Mouse (Mus musculus) kidney, postnatal 0 days (tissue): ENCODE data around the gene Glt1d1. TPM values are rescaled to one million over a fixed set of nuclear protein-coding genes. Genes with fewer than 3 reads are reported as not detected.
A peak's percentile ranks its signal among the peaks of the same experiment; 100 is the strongest.

Experiments
- ATAC-seq: fragments of 200-750 bp; cut with Nextera tagmentation; replicated peaks from 2 replicates; pipeline ENCODE4 v1.8.0; 2017; ENCODE audit warnings: low read depth, moderate number of reproducible peaks, moderate TSS enrichment, moderate library complexity; ENCODE audit not compliant: low FRiP score
- DNase-seq: peaks from one replicate; pipeline ENCODE4 v3.0.0-alpha.2; 2016; ENCODE audit warnings: low spot score
- H3K27ac ChIP-seq: fragments of 300-500 bp; sonication (generic); 2 replicates; pipeline ENCODE4 v1.5.1; 2014; ENCODE audit warnings: mild to moderate bottlenecking
- H3K27me3 ChIP-seq: fragments of 300-500 bp; sonication (generic); 2 replicates; pipeline ENCODE4 v1.6.1; 2014; ENCODE audit warnings: low read length, mixed read lengths; ENCODE audit not compliant: insufficient read depth
- H3K36me3 ChIP-seq: fragments of 300-500 bp; sonication (generic); 2 replicates; pipeline ENCODE4 v1.6.1; 2014; ENCODE audit warnings: low read length, mixed read lengths; ENCODE audit not compliant: insufficient read depth
- H3K4me1 ChIP-seq: fragments of 300-500 bp; sonication (generic); replicated peaks from 2 replicates; pipeline ENCODE4 v1.6.1; 2014; ENCODE audit warnings: antibody characterized with exemption, low read length, mixed read lengths; ENCODE audit not compliant: insufficient read depth
- H3K4me2 ChIP-seq: fragments of 300-500 bp; sonication (generic); 2 replicates; pipeline ENCODE4 v1.6.1; 2014; ENCODE audit warnings: mild to moderate bottlenecking, low read length, moderate library complexity, mixed read lengths
- H3K4me3 ChIP-seq: fragments of 300-500 bp; sonication (generic); replicated peaks from 2 replicates; pipeline ENCODE4 v1.5.1; 2014; ENCODE audit warnings: low read depth, low read length
- H3K9ac ChIP-seq: fragments of 300-500 bp; sonication (generic); 2 replicates; pipeline ENCODE4 v1.6.1; 2014; ENCODE audit warnings: low read depth, low read length
- H3K9me3 ChIP-seq: fragments of 300-500 bp; sonication (generic); replicated peaks from 2 replicates; pipeline ENCODE4 v1.6.1; 2016; ENCODE audit warnings: low read length, inconsistent platforms, mixed read lengths
- CTCF ChIP-seq: IDR thresholded peaks from 2 replicates; pipeline ENCODE4 v1.5.1; 2016; ENCODE audit warnings: antibody characterized with exemption, low read depth, mild to moderate bottlenecking, moderate library complexity
- WGBS: fragments of 180-500 bp; shearing (Covaris S2); extraction: QIAGEN DNeasy Blood & Tissue Kit; methylation state at CpG from one replicate; pipeline ENCODE4 v1.1.7; 2014; 5-methylcytosine and 5-hydroxymethylcytosine counted together
- polyA plus RNA-seq: library from polyadenylated mRNA; unstranded; fragments of >200 nt; fragmentation: Nextera tagmentation; extraction: Ambion mirVana; gene quantifications from 2 replicates; pipeline ENCODE4 v1.2.1, GENCODE M21; 2015

The Glt1d1 gene
- 0.29 and 0.46 TPM in 2 replicates for polyA plus RNA-seq

DNA sequence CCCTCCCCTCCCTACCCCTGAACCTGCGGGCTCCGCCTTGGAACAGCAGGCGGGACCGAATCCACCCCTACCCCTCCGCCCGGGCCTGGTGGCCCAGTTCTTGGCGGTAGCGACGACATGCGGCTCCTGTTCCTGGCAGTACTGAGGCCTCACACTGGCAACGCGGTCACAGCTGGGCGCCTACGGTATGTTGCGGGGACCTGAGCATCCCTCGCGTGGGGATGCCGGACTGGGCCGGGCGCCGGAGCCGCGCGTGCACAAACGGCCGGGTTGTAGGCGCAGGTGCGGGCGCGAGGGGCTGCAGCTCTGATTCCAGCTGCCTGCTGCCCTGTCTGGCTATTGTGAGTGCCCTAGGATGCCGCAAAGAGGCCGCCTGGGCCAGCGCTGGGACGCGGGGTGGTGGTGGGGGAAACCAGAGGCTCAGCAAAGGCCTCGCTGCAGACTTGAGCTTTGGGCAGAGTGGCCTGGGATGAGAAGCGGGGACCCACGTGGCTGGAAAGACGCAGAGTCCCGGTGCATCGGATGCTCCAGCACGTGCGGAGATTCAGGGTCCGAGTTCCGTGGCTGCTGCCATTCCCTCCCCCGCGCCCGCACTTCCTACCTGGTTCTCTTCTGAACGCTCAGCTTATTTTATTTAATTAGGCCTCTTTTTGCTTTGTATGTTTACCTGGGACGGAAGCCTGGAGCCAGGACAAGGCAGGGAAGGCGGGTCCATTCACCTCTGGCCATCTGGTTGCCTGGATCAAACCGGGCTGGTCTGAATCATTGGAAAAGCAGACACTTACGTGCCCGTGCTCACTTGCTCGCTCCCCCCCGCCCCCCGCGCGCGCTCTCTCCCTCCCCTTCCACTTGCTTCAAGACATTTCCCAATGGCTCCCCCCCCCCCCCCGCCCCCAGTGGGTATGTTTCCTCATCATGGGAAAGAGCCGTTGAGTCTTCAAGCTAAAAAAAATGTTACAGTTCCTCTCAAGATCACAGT, at the start of gene Glt1d1, which contains the start of gene Slc15a4:
Gene Glt1d1, plus strand, starts transcription at position 96 of the 979 bp plus-strand sequence.
Gene Slc15a4, minus strand, starts transcription at position 731 of the 979 bp plus-strand sequence.
- peak within 1 kb of the TSS; percentile 16; the same call in 1 of the 2 replicates for H3K27ac ChIP-seq
- DNase-seq, result peak; percentile 3
- H3K9me3 ChIP-seq, result no peaks in the 10 kb centered on the region
- peak within 1 kb of the TSS; percentile 47 for H3K9ac ChIP-seq
- no peak for TF ChIP-seq CTCF
- peak within 1 kb of the TSS; percentile 32 for H3K4me3 ChIP-seq
- H3K4me1 ChIP-seq, result no peaks in the 10 kb centered on the region
- under 1% methylated on average over 61 of the region's 62 CpGs for WGBS
- ATAC-seq, result peak; percentile 76
- no peaks in the 10 kb centered on the region for H3K27me3 ChIP-seq
- H3K4me2 ChIP-seq, result peak within 1 kb of the TSS; percentile 77
- no peaks in the 10 kb centered on the region for H3K36me3 ChIP-seq

DNA sequence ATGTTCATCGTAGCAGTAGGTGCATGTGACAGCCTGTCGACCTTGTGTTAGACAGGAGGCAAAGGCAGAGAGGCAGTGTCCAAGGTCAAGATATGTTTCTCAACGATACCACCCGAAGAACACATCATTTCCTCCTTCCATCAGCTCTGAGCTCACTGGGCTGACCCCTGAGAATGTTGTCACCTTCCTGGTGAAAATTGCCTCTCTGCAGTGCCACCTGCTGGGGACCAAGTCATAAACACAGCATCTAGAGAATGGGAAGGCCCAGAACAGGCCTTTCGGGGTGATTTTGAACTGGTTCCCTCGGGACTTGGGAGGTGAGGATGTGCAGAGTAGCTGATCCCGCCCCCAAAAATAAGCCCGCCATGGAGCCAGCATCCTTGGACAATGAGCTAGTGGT, 48.4 kb upstream of the Glt1d1 start:
- no peak overlapping the region for H3K9ac ChIP-seq
- no peaks in the 10 kb centered on the region for H3K27me3 ChIP-seq
- no peaks in the 10 kb centered on the region for H3K9me3 ChIP-seq
- H3K4me3 ChIP-seq, result no peak overlapping the region
- H3K27ac ChIP-seq, result no peak overlapping the region
- no peaks in the 10 kb centered on the region for H3K4me1 ChIP-seq
- H3K4me2 ChIP-seq, result no peak overlapping the region
- 79% methylated on average over 8 of the region's 8 CpGs for WGBS
- no peaks in the 10 kb centered on the region for H3K36me3 ChIP-seq
- no peak for DNase-seq
- TF ChIP-seq CTCF, result peak; percentile 38; the same call in 1 of the 2 replicates
- no peak for ATAC-seq

DNA sequence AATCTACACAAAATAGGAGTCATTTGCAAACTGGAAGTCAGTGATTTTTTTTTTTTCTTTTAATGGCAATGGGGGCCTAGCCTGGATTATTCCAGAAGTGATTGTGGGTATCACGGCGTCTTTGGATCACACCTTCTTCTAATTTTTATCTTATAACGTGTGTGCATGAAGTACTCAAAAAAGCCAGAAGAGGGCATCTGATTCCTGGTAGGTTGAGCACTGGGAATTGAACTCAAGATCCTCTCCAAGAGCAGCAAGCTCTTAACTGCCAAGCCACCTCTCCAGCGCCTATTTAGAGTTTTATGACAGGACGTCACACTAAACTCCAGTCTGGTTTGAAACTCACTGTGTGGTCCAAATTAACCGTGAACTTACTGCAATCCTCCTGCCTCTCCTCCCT, 44.2 kb upstream of the Glt1d1 start:
- no peaks in the 10 kb centered on the region for H3K27me3 ChIP-seq
- no peak overlapping the region for H3K27ac ChIP-seq
- DNase-seq (no peak), ATAC-seq (no peak)
- H3K4me3 ChIP-seq, result no peak overlapping the region
- H3K4me2 ChIP-seq, result no peak overlapping the region
- H3K4me1 ChIP-seq, result no peaks in the 10 kb centered on the region
- H3K9ac ChIP-seq, result no peak overlapping the region
- no peaks in the 10 kb centered on the region for H3K9me3 ChIP-seq
- 0 out of 2 replicates have a peak, but pooled peaks cover 8% of the 10 kb centered on the region for H3K36me3 ChIP-seq
- TF ChIP-seq CTCF, result peak; percentile 38; the same call in 1 of the 2 replicates
- 63% methylated on average over 6 of the region's 6 CpGs for WGBS

DNA sequence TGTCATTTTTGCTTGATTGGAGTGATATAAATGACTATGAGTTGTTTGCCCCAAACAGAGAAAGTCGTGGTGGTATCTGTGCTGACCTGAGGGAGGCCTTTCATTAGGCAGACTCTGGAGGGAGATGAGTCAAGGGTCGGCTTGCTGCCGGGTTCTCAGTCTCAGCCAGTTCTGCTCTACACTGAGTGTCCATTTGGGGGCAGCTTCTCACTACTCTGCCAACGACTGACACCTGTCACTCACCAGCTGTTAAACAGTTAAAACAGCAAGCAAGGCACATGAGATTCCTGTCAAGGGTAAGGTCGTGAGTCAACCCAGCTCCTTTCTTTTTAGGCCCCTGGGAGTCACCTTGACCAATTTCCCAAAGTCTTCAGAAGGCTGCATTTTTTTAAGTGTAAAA, 39.7 kb upstream of the Glt1d1 start:
- WGBS, result 67% methylated on average over 5 of the region's 5 CpGs
- Histone ChIP-seq H3K9ac (no peak overlapping the region), H3K36me3 (peaks cover 47% of the 10 kb centered on the region), H3K4me3 (no peak overlapping the region), H3K4me2 (no peak overlapping the region), H3K27me3 (no peaks in the 10 kb centered on the region), H3K4me1 (no peaks in the 10 kb centered on the region), H3K27ac (no peak overlapping the region), H3K9me3 (no peaks in the 10 kb centered on the region)
- DNase-seq, result no peak
- TF ChIP-seq CTCF, result no peak
- ATAC-seq, result no peak

DNA sequence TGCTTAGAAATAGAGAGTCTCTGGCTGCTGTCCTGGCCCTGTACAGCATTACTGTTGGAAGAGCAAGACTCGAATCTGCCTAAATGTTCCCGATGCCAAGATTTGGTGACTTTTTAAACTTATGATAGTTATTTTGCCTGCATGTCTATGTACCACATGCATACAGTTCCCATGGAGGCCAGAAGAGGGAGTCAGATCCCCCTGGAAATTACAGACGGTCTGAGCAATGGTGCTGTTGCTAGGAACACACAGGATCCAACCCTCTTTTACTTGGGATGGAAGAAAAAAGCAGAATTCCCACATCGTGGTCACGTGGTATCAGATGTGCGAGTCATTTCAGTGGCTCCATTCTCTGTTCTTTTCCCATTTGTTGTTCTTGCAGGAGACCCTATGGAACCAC, 39.2 kb upstream of the Glt1d1 start:
- H3K27me3 ChIP-seq, result no peaks in the 10 kb centered on the region

DNA sequence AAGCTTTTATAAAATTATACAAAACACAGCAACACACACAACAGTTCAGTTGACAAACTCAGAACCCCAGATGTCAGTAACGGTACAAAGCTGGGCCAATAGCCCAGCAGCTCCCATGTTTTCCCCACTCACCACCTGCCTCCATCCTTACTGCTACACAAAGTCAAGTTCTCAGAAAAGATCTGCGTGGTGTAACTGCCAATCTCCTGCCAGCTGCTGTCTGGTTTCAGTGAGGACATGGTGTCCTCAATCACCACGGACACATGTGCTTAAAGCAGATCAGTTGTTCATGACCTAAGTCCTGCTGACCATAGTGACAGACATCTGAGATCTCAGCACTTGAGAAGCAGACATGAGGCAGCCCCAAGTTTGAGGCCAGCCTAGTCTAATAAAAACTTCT, 36.4 kb upstream of the Glt1d1 start:
- ATAC-seq, result no peak
- no peak for TF ChIP-seq CTCF
- Histone ChIP-seq H3K27ac (no peak overlapping the region), H3K9me3 (no peaks in the 10 kb centered on the region), H3K4me1 (no peaks in the 10 kb centered on the region), H3K4me3 (no peak overlapping the region), H3K36me3 (peaks cover 74% of the 10 kb centered on the region), H3K27me3 (no peaks in the 10 kb centered on the region), H3K9ac (no peak overlapping the region), H3K4me2 (no peak overlapping the region)
- no peak for DNase-seq
- WGBS, result 99% methylated on average over 3 of the region's 3 CpGs

More for the DNA sequence above, 39.2 kb upstream of the Glt1d1 start:
- H3K4me2 ChIP-seq, result no peak overlapping the region
- 85% methylated on average over 6 of the region's 6 CpGs for WGBS
- H3K27ac ChIP-seq, result no peak overlapping the region
- TF ChIP-seq CTCF, result peak; percentile 66
- DNase-seq, result no peak
- H3K9me3 ChIP-seq, result no peaks in the 10 kb centered on the region
- no peaks in the 10 kb centered on the region for H3K4me1 ChIP-seq
- ATAC-seq, result no peak
- H3K4me3 ChIP-seq, result no peak overlapping the region
- peaks cover 52% of the 10 kb centered on the region for H3K36me3 ChIP-seq
- H3K9ac ChIP-seq, result no peak overlapping the region
